Mouse (Mus musculus) v-Abl transformed pro-B cells (cell line): ENCODE results near the gene Acbd4.

Experiments
- in situ Hi-C, 2 experiments: fragments of 400-800 bp; cut with MboI; formaldehyde crosslinking; loops; one replicate each; pipeline ENCODE4 v1.15.1; 2025; ENCODE audit not compliant: unreplicated experiment in 2 of 2

Gene Acbd4

GRCm38 (mm10) chr11:103101481-103101865 is at the start of gene Acbd4, which contains the start of gene Plcd3:
TSS of gene Acbd4 (plus strand) at chr11:103101682.
TSS of gene Plcd3 (minus strand) at chr11:103101658.
- in situ Hi-C loops, result loop anchor here (5.0 to 25.0 kb wide), 6 partner anchors 56 to 586 kb away; partner anchors contain the start of gene Gosr2 (in 1 of the 2)

- in situ Hi-C loops, result loop anchor here in 1 of 2 experiments (25.0 kb wide), 1 partner anchor 610 kb away; no protein-coding TSS in a partner anchor
These were observed 49.4 kb upstream of the Acbd4 start for GRCm38 (mm10) chr11:103052078-103052477.

GRCm38 (mm10) chr11:103053191-103054076 is 48.0 kb upstream of the Acbd4 start:
- in situ Hi-C loops, result loop anchor here in 1 of 2 experiments (25.0 kb wide), 1 partner anchor 609 kb away; no protein-coding TSS in a partner anchor

GRCm38 (mm10) chr11:103054798-103055197 is 46.7 kb upstream of the Acbd4 start:
- in situ Hi-C loops, result loop anchor here in 1 of 2 experiments (5.0 to 25.0 kb wide), 2 partner anchors 162 to 608 kb away; no protein-coding TSS in a partner anchor

- in situ Hi-C loops, result loop anchor here in 1 of 2 experiments (5.0 to 25.0 kb wide), 2 partner anchors 164 to 606 kb away; no protein-coding TSS in a partner anchor
These were observed 44.8 kb upstream of the Acbd4 start for GRCm38 (mm10) chr11:103056636-103057035.

GRCm38 (mm10) chr11:103058499-103059085 is 42.9 kb upstream of the Acbd4 start:
- in situ Hi-C loops, result loop anchor here in 1 of 2 experiments (5.0 to 25.0 kb wide), 2 partner anchors 166 to 604 kb away; no protein-coding TSS in a partner anchor

GRCm38 (mm10) chr11:103066191-103067050 is 35.1 kb upstream of the Acbd4 start:
- in situ Hi-C loops, result loop anchor here in 1 of 2 experiments (25.0 kb wide), 1 partner anchor 596 kb away; no protein-coding TSS in a partner anchor

GRCm38 (mm10) chr11:103067051-103067361 is 34.5 kb upstream of the Acbd4 start:
- in situ Hi-C loops, result loop anchor here in 1 of 2 experiments (25.0 kb wide), 1 partner anchor 595 kb away; no protein-coding TSS in a partner anchor

GRCm38 (mm10) chr11:103067457-103068001 is 34.0 kb upstream of the Acbd4 start:
- in situ Hi-C loops, result loop anchor here in 1 of 2 experiments (25.0 kb wide), 1 partner anchor 595 kb away; no protein-coding TSS in a partner anchor

- in situ Hi-C loops, result loop anchor here in 1 of 2 experiments (25.0 kb wide), 1 partner anchor 594 kb away; no protein-coding TSS in a partner anchor
These were observed 33.2 kb upstream of the Acbd4 start for GRCm38 (mm10) chr11:103068272-103068671.

GRCm38 (mm10) chr11:103068884-103069283 is 32.6 kb upstream of the Acbd4 start:
- in situ Hi-C loops, result loop anchor here in 1 of 2 experiments (25.0 kb wide), 1 partner anchor 593 kb away; no protein-coding TSS in a partner anchor

- in situ Hi-C loops, result loop anchor here in 1 of 2 experiments (25.0 kb wide), 1 partner anchor 593 kb away; no protein-coding TSS in a partner anchor
These were observed 31.8 kb upstream of the Acbd4 start for GRCm38 (mm10) chr11:103069731-103070130.

GRCm38 (mm10) chr11:103070322-103070880 is 31.1 kb upstream of the Acbd4 start:
- in situ Hi-C loops, result loop anchor here in 1 of 2 experiments (25.0 kb wide), 1 partner anchor 592 kb away; no protein-coding TSS in a partner anchor

- in situ Hi-C loops, result loop anchor here in 1 of 2 experiments (25.0 kb wide), 1 partner anchor 589 kb away; no protein-coding TSS in a partner anchor
These were observed 27.8 kb upstream of the Acbd4 start for GRCm38 (mm10) chr11:103073671-103074070.

GRCm38 (mm10) chr11:103074121-103074650 is 27.3 kb upstream of the Acbd4 start:
- in situ Hi-C loops, result loop anchor here in 1 of 2 experiments (25.0 kb wide), 1 partner anchor 588 kb away; no protein-coding TSS in a partner anchor

GRCm38 (mm10) chr11:103074796-103075323 is 26.6 kb upstream of the Acbd4 start:
- in situ Hi-C loops, result loop anchor here in 1 of 2 experiments (25.0 kb wide), 1 partner anchor 587 kb away; no protein-coding TSS in a partner anchor

GRCm38 (mm10) chr11:103076010-103076409 is 25.5 kb upstream of the Acbd4 start:
- in situ Hi-C loops, result no loop called here

GRCm38 (mm10) chr11:103076581-103076980 is 24.9 kb upstream of the Acbd4 start:
- in situ Hi-C loops, result no loop called here
